Mouse (Mus musculus): ENCODE results near the gene Srcap. TPM values are rescaled to one million over a fixed set of nuclear protein-coding genes. Genes with fewer than 3 reads are reported as not detected.
"Not testable (repeated sequence)": the region's sequence is repeated elsewhere in the genome, so short reads cannot be mapped to it uniquely, and the experiment has no call there.

The Srcap gene
- polyA plus RNA-seq, 1 experiment from 2014 or later = 7.7 TPM

GRCm38 (mm10) chr7:127485416-127485815 lies 26.4 kb upstream of the Srcap start:
- Histone ChIP-seq H3K27ac (ENCODE audit: low read depth) (no peak overlapping the region), H3K4me1 (ENCODE audit: insufficient read depth) (peaks cover 12% of the 10 kb centered on the region), H3K9ac (replicated peaks) (no peak overlapping the region), H3K9me3 (ENCODE audit: low read length) (no peaks in the 10 kb centered on the region), H3K36me3 (replicated peaks; ENCODE audit: insufficient read depth, low read length) (peaks cover 85% of the 10 kb centered on the region), H3K27me3 (ENCODE audit: insufficient read depth, low read length) (no peaks in the 10 kb centered on the region), H3K4me2 (ENCODE audit: low read depth, low read length) (no peak overlapping the region), H3K4me3 (ENCODE audit: low read depth, low read length) (no peak overlapping the region)
- 87% methylated on average over 5 of the region's 5 CpGs for WGBS (ENCODE audit: insufficient replicate concordance)
- ATAC-seq (no peak), DNase-seq (no peak)
- TF ChIP-seq CTCF (IDR thresholded peaks at IDR 0.05; ENCODE audit: low read depth) (0 out of 2 replicates have a peak, but pooled peaks have one; percentile 0), EP300 (IDR thresholded peaks at IDR 0.05; ENCODE audit: low read depth) (no peak)

- not testable (repeated sequence) for H3K4me2 ChIP-seq (ENCODE audit: low read depth, low read length); ATAC-seq; H3K9ac ChIP-seq (replicated peaks); H3K4me1 ChIP-seq (ENCODE audit: insufficient read depth); H3K4me3 ChIP-seq (ENCODE audit: low read depth, low read length); H3K27me3 ChIP-seq (ENCODE audit: insufficient read depth, low read length); DNase-seq; H3K27ac ChIP-seq (ENCODE audit: low read depth); H3K9me3 ChIP-seq (ENCODE audit: low read length)
- H3K36me3 ChIP-seq (replicated peaks; ENCODE audit: insufficient read depth, low read length) = peaks cover 86% of the 10 kb centered on the region
- whole genome bisulfite sequencing (ENCODE audit: insufficient replicate concordance) = 81% methylated on average over 4 of the region's 5 CpGs
Observed at GRCm38 (mm10) chr7:127488364-127488763, 23.4 kb upstream of the Srcap start.

- WGBS (ENCODE audit: insufficient replicate concordance) = 94% methylated on average over 7 of the region's 7 CpGs
- H3K9me3 ChIP-seq (ENCODE audit: low read length) = no peaks in the 10 kb centered on the region
Observed at GRCm38 (mm10) chr7:127489982-127490381, 21.8 kb upstream of the Srcap start.

GRCm38 (mm10) chr7:127491846-127492245 lies 19.9 kb upstream of the Srcap start:
- Histone ChIP-seq H3K27me3 (ENCODE audit: insufficient read depth, low read length) (no peaks in the 10 kb centered on the region), H3K9ac (replicated peaks) (no peak overlapping the region), H3K36me3 (replicated peaks; ENCODE audit: insufficient read depth, low read length) (peaks cover 57% of the 10 kb centered on the region), H3K4me3 (ENCODE audit: low read depth, low read length) (no peak overlapping the region), H3K4me1 (ENCODE audit: insufficient read depth) (no peaks in the 10 kb centered on the region), H3K9me3 (ENCODE audit: low read length) (no peaks in the 10 kb centered on the region), H3K27ac (ENCODE audit: low read depth) (no peak overlapping the region), H3K4me2 (ENCODE audit: low read depth, low read length) (no peak overlapping the region)
- WGBS (ENCODE audit: insufficient replicate concordance) = 91% methylated on average over 3 of the region's 3 CpGs
- TF ChIP-seq CTCF (IDR thresholded peaks at IDR 0.05; ENCODE audit: low read depth) (no peak), EP300 (IDR thresholded peaks at IDR 0.05; ENCODE audit: low read depth) (no peak)
- DNase-seq (no peak), ATAC-seq (no peak)

More at GRCm38 (mm10) chr7:127489982-127490381, 21.8 kb upstream of the Srcap start:
- no peak overlapping the region for H3K4me3 ChIP-seq (ENCODE audit: low read depth, low read length)
- peaks cover 75% of the 10 kb centered on the region for H3K36me3 ChIP-seq (replicated peaks; ENCODE audit: insufficient read depth, low read length)
- DNase-seq (no peak), ATAC-seq (peak; percentile 48; the same call in 1 of the 2 replicates)
- TF ChIP-seq EP300 (IDR thresholded peaks at IDR 0.05; ENCODE audit: low read depth) (no peak), CTCF (IDR thresholded peaks at IDR 0.05; ENCODE audit: low read depth) (no peak)
- no peak overlapping the region for H3K27ac ChIP-seq (ENCODE audit: low read depth)
- no peak overlapping the region for H3K4me2 ChIP-seq (ENCODE audit: low read depth, low read length)
- no peaks in the 10 kb centered on the region for H3K4me1 ChIP-seq (ENCODE audit: insufficient read depth)
- no peak overlapping the region for H3K9ac ChIP-seq (replicated peaks)
- H3K27me3 ChIP-seq (ENCODE audit: insufficient read depth, low read length) = no peaks in the 10 kb centered on the region

- no peak for TF ChIP-seq CTCF (IDR thresholded peaks at IDR 0.05; ENCODE audit: low read depth)
- TF ChIP-seq EP300 (IDR thresholded peaks at IDR 0.05; ENCODE audit: low read depth) = no peak
- H3K36me3 ChIP-seq (replicated peaks; ENCODE audit: insufficient read depth, low read length) = peaks cover 32% of the 10 kb centered on the region
- H3K27me3 ChIP-seq (ENCODE audit: insufficient read depth, low read length) = no peaks in the 10 kb centered on the region
- no peaks in the 10 kb centered on the region for H3K9me3 ChIP-seq (ENCODE audit: low read length)
- no peak for DNase-seq
- no peak for ATAC-seq
- H3K4me1 ChIP-seq (ENCODE audit: insufficient read depth) = no peaks in the 10 kb centered on the region
- no peak overlapping the region for H3K27ac ChIP-seq (ENCODE audit: low read depth)
- H3K4me3 ChIP-seq (ENCODE audit: low read depth, low read length) = no peak overlapping the region
- no peak overlapping the region for H3K9ac ChIP-seq (replicated peaks)
- no peak overlapping the region for H3K4me2 ChIP-seq (ENCODE audit: low read depth, low read length)
Observed at GRCm38 (mm10) chr7:127494648-127495047, 17.1 kb upstream of the Srcap start.

- H3K4me1 ChIP-seq (ENCODE audit: insufficient read depth) = no peaks in the 10 kb centered on the region
- H3K36me3 ChIP-seq (replicated peaks; ENCODE audit: insufficient read depth, low read length) = 0 out of 2 replicates have a peak, but pooled peaks cover 7% of the 10 kb centered on the region
- no peaks in the 10 kb centered on the region for H3K9me3 ChIP-seq (ENCODE audit: low read length)
- 63% methylated on average over 2 of the region's 2 CpGs for WGBS (ENCODE audit: insufficient replicate concordance)
- no peak overlapping the region for H3K4me2 ChIP-seq (ENCODE audit: low read depth, low read length)
- no peaks in the 10 kb centered on the region for H3K27me3 ChIP-seq (ENCODE audit: insufficient read depth, low read length)
- H3K27ac ChIP-seq (ENCODE audit: low read depth) = no peak overlapping the region
- TF ChIP-seq EP300 (IDR thresholded peaks at IDR 0.05; ENCODE audit: low read depth) (no peak), CTCF (IDR thresholded peaks at IDR 0.05; ENCODE audit: low read depth) (no peak)
- DNase-seq (no peak), ATAC-seq (peak; percentile 66)
- no peak overlapping the region for H3K9ac ChIP-seq (replicated peaks)
- no peak overlapping the region for H3K4me3 ChIP-seq (ENCODE audit: low read depth, low read length)
Observed at GRCm38 (mm10) chr7:127497382-127497781, 14.4 kb upstream of the Srcap start.

- 39% methylated on average over 3 of the region's 3 CpGs for WGBS (ENCODE audit: insufficient replicate concordance)
- Histone ChIP-seq H3K4me2 (ENCODE audit: low read depth, low read length) (no peak overlapping the region), H3K4me1 (ENCODE audit: insufficient read depth) (no peaks in the 10 kb centered on the region), H3K9ac (replicated peaks) (no peak overlapping the region), H3K9me3 (ENCODE audit: low read length) (no peaks in the 10 kb centered on the region), H3K36me3 (replicated peaks; ENCODE audit: insufficient read depth, low read length) (0 out of 2 replicates have a peak, but pooled peaks cover 5% of the 10 kb centered on the region), H3K27me3 (ENCODE audit: insufficient read depth, low read length) (no peaks in the 10 kb centered on the region), H3K4me3 (ENCODE audit: low read depth, low read length) (no peak overlapping the region), H3K27ac (ENCODE audit: low read depth) (no peak overlapping the region)
- ATAC-seq = no peak
- TF ChIP-seq EP300 (IDR thresholded peaks at IDR 0.05; ENCODE audit: low read depth) = no peak
- TF ChIP-seq CTCF (IDR thresholded peaks at IDR 0.05; ENCODE audit: low read depth) = peak; percentile 78
- DNase-seq = peak; percentile 39
Observed at GRCm38 (mm10) chr7:127498407-127498806, 13.4 kb upstream of the Srcap start.
